Mouse (Mus musculus): ENCODE data around the gene Slc40a1. TPM values are rescaled to one million over a fixed set of nuclear protein-coding genes. Genes with fewer than 3 reads are reported as not detected.

Slc40a1 gene
- polyA plus RNA-seq, 1 experiment from 2014 or later: 101 TPM

GRCm38 (mm10) chr1:45894168-45894912 is 32.0 kb downstream of the Slc40a1 start:
- no peak for ATAC-seq (ENCODE audit: low FRiP score, low TSS enrichment)
- Histone ChIP-seq H3K9ac (ENCODE audit: low read depth, low read length) (no peak overlapping the region), H3K27ac (ENCODE audit: low read depth, low read length) (no peak overlapping the region), H3K9me3 (ENCODE audit: control insufficient read depth, low read length) (no peaks in the 10 kb centered on the region), H3K4me1 (ENCODE audit: control insufficient read depth, insufficient read depth, low read length) (no peaks in the 10 kb centered on the region), H3K27me3 (ENCODE audit: control insufficient read depth, insufficient read depth, low read length) (no peaks in the 10 kb centered on the region), H3K4me2 (replicated peaks; ENCODE audit: low read depth, low read length) (no peak overlapping the region), H3K4me3 (ENCODE audit: low read length) (no peak overlapping the region), H3K36me3 (ENCODE audit: control insufficient read depth, insufficient read depth, low read length) (no peaks in the 10 kb centered on the region)
- 83% methylated on average over 6 of the region's 6 CpGs for whole genome bisulfite sequencing

- H3K4me3 ChIP-seq (ENCODE audit: low read length): no peak overlapping the region
- WGBS: 72% methylated on average over 2 of the region's 2 CpGs
Observed at GRCm38 (mm10) chr1:45891986-45892385, 34.3 kb downstream of the Slc40a1 start.

GRCm38 (mm10) chr1:45890173-45890572 is 36.1 kb downstream of the Slc40a1 start, which contains the start of gene Gm5269:
TSS of gene Gm5269 (minus strand) at chr1:45890273.
- no peaks in the 10 kb centered on the region for H3K36me3 ChIP-seq (ENCODE audit: control insufficient read depth, insufficient read depth, low read length)
- no peak for ATAC-seq (ENCODE audit: low FRiP score, low TSS enrichment)
- H3K27ac ChIP-seq (ENCODE audit: low read depth, low read length): no peak within 1 kb of the TSS
- H3K9me3 ChIP-seq (ENCODE audit: control insufficient read depth, low read length): no peaks in the 10 kb centered on the region
- H3K4me2 ChIP-seq (replicated peaks; ENCODE audit: low read depth, low read length): no peak within 1 kb of the TSS
- no peaks in the 10 kb centered on the region for H3K27me3 ChIP-seq (ENCODE audit: control insufficient read depth, insufficient read depth, low read length)
- H3K9ac ChIP-seq (ENCODE audit: low read depth, low read length): no peak within 1 kb of the TSS
- H3K4me3 ChIP-seq (ENCODE audit: low read length): no peak within 1 kb of the TSS
- no peaks in the 10 kb centered on the region for H3K4me1 ChIP-seq (ENCODE audit: control insufficient read depth, insufficient read depth, low read length)

More at GRCm38 (mm10) chr1:45891986-45892385, 34.3 kb downstream of the Slc40a1 start:
- H3K4me2 ChIP-seq (replicated peaks; ENCODE audit: low read depth, low read length): no peak overlapping the region
- H3K9ac ChIP-seq (ENCODE audit: low read depth, low read length): no peak overlapping the region
- H3K9me3 ChIP-seq (ENCODE audit: control insufficient read depth, low read length): no peaks in the 10 kb centered on the region
- no peaks in the 10 kb centered on the region for H3K36me3 ChIP-seq (ENCODE audit: control insufficient read depth, insufficient read depth, low read length)
- H3K4me1 ChIP-seq (ENCODE audit: control insufficient read depth, insufficient read depth, low read length): no peaks in the 10 kb centered on the region
- no peaks in the 10 kb centered on the region for H3K27me3 ChIP-seq (ENCODE audit: control insufficient read depth, insufficient read depth, low read length)
- no peak for ATAC-seq (ENCODE audit: low FRiP score, low TSS enrichment)
- no peak overlapping the region for H3K27ac ChIP-seq (ENCODE audit: low read depth, low read length)

GRCm38 (mm10) chr1:45886800-45887199 is 39.5 kb downstream of the Slc40a1 start:
- H3K9me3 ChIP-seq (ENCODE audit: control insufficient read depth, low read length): no peaks in the 10 kb centered on the region
- no peaks in the 10 kb centered on the region for H3K27me3 ChIP-seq (ENCODE audit: control insufficient read depth, insufficient read depth, low read length)
- H3K27ac ChIP-seq (ENCODE audit: low read depth, low read length): no peak overlapping the region
- ATAC-seq (ENCODE audit: low FRiP score, low TSS enrichment): no peak
- H3K36me3 ChIP-seq (ENCODE audit: control insufficient read depth, insufficient read depth, low read length): no peaks in the 10 kb centered on the region
- 83% methylated on average over 9 of the region's 9 CpGs for WGBS
- no peak overlapping the region for H3K9ac ChIP-seq (ENCODE audit: low read depth, low read length)
- H3K4me1 ChIP-seq (ENCODE audit: control insufficient read depth, insufficient read depth, low read length): no peaks in the 10 kb centered on the region
- H3K4me2 ChIP-seq (replicated peaks; ENCODE audit: low read depth, low read length): no peak overlapping the region
- H3K4me3 ChIP-seq (ENCODE audit: low read length): no peak overlapping the region

- ATAC-seq (ENCODE audit: low FRiP score, low TSS enrichment): no peak
- H3K4me1 ChIP-seq (ENCODE audit: control insufficient read depth, insufficient read depth, low read length): no peaks in the 10 kb centered on the region
- H3K9ac ChIP-seq (ENCODE audit: low read depth, low read length): no peak overlapping the region
- H3K4me3 ChIP-seq (ENCODE audit: low read length): no peak overlapping the region
- H3K27me3 ChIP-seq (ENCODE audit: control insufficient read depth, insufficient read depth, low read length): no peaks in the 10 kb centered on the region
- H3K27ac ChIP-seq (ENCODE audit: low read depth, low read length): no peak overlapping the region
- no peak overlapping the region for H3K4me2 ChIP-seq (replicated peaks; ENCODE audit: low read depth, low read length)
- no peaks in the 10 kb centered on the region for H3K9me3 ChIP-seq (ENCODE audit: control insufficient read depth, low read length)
- no peaks in the 10 kb centered on the region for H3K36me3 ChIP-seq (ENCODE audit: control insufficient read depth, insufficient read depth, low read length)
Observed at GRCm38 (mm10) chr1:45883378-45883777, 42.9 kb downstream of the Slc40a1 start.

GRCm38 (mm10) chr1:45882076-45882475 is 44.2 kb downstream of the Slc40a1 start:
- Histone ChIP-seq H3K4me3 (ENCODE audit: low read length) (no peak overlapping the region), H3K27me3 (ENCODE audit: control insufficient read depth, insufficient read depth, low read length) (no peaks in the 10 kb centered on the region), H3K9ac (ENCODE audit: low read depth, low read length) (no peak overlapping the region), H3K36me3 (ENCODE audit: control insufficient read depth, insufficient read depth, low read length) (no peaks in the 10 kb centered on the region), H3K4me2 (replicated peaks; ENCODE audit: low read depth, low read length) (no peak overlapping the region), H3K27ac (ENCODE audit: low read depth, low read length) (no peak overlapping the region), H3K9me3 (ENCODE audit: control insufficient read depth, low read length) (no peaks in the 10 kb centered on the region), H3K4me1 (ENCODE audit: control insufficient read depth, insufficient read depth, low read length) (no peaks in the 10 kb centered on the region)
- 9% methylated on average over 6 of the region's 6 CpGs for WGBS
- peak; percentile 74 for ATAC-seq (ENCODE audit: low FRiP score, low TSS enrichment)

GRCm38 (mm10) chr1:45881228-45881832 is 45.0 kb downstream of the Slc40a1 start:
- Histone ChIP-seq H3K27me3 (ENCODE audit: control insufficient read depth, insufficient read depth, low read length) (no peaks in the 10 kb centered on the region), H3K4me1 (ENCODE audit: control insufficient read depth, insufficient read depth, low read length) (no peaks in the 10 kb centered on the region), H3K36me3 (ENCODE audit: control insufficient read depth, insufficient read depth, low read length) (no peaks in the 10 kb centered on the region), H3K4me2 (replicated peaks; ENCODE audit: low read depth, low read length) (no peak overlapping the region), H3K4me3 (ENCODE audit: low read length) (no peak overlapping the region), H3K27ac (ENCODE audit: low read depth, low read length) (no peak overlapping the region), H3K9me3 (ENCODE audit: control insufficient read depth, low read length) (no peaks in the 10 kb centered on the region), H3K9ac (ENCODE audit: low read depth, low read length) (no peak overlapping the region)
- ATAC-seq (ENCODE audit: low FRiP score, low TSS enrichment): peak; percentile 72; the same call in 1 of the 2 replicates
- 47% methylated on average over 3 of the region's 3 CpGs for WGBS

- Histone ChIP-seq H3K9me3 (ENCODE audit: control insufficient read depth, low read length) (no peaks in the 10 kb centered on the region), H3K9ac (ENCODE audit: low read depth, low read length) (no peak overlapping the region), H3K27ac (ENCODE audit: low read depth, low read length) (no peak overlapping the region), H3K4me2 (replicated peaks; ENCODE audit: low read depth, low read length) (no peak overlapping the region), H3K4me1 (ENCODE audit: control insufficient read depth, insufficient read depth, low read length) (no peaks in the 10 kb centered on the region), H3K27me3 (ENCODE audit: control insufficient read depth, insufficient read depth, low read length) (no peaks in the 10 kb centered on the region), H3K4me3 (ENCODE audit: low read length) (no peak overlapping the region), H3K36me3 (ENCODE audit: control insufficient read depth, insufficient read depth, low read length) (no peaks in the 10 kb centered on the region)
- WGBS: 67% methylated on average over 3 of the region's 3 CpGs
- ATAC-seq (ENCODE audit: low FRiP score, low TSS enrichment): no peak
Observed at GRCm38 (mm10) chr1:45877463-45877862, 48.9 kb downstream of the Slc40a1 start.

- WGBS: 73% methylated on average over 6 of the region's 6 CpGs
Observed at GRCm38 (mm10) chr1:45876450-45877198, 49.7 kb downstream of the Slc40a1 start.

More at GRCm38 (mm10) chr1:45876450-45877198, 49.7 kb downstream of the Slc40a1 start:
- H3K4me1 ChIP-seq (ENCODE audit: control insufficient read depth, insufficient read depth, low read length): no peaks in the 10 kb centered on the region
- no peaks in the 10 kb centered on the region for H3K9me3 ChIP-seq (ENCODE audit: control insufficient read depth, low read length)
- H3K27ac ChIP-seq (ENCODE audit: low read depth, low read length): no peak overlapping the region
- H3K9ac ChIP-seq (ENCODE audit: low read depth, low read length): no peak overlapping the region
- H3K27me3 ChIP-seq (ENCODE audit: control insufficient read depth, insufficient read depth, low read length): no peaks in the 10 kb centered on the region
- H3K4me2 ChIP-seq (replicated peaks; ENCODE audit: low read depth, low read length): no peak overlapping the region
- no peak overlapping the region for H3K4me3 ChIP-seq (ENCODE audit: low read length)
- no peaks in the 10 kb centered on the region for H3K36me3 ChIP-seq (ENCODE audit: control insufficient read depth, insufficient read depth, low read length)
- no peak for ATAC-seq (ENCODE audit: low FRiP score, low TSS enrichment)

All from kidney, embryonic 14.5 days (tissue).